Mouse (Mus musculus) splenic B cell, adult 2 months (primary cell): Measurements from ENCODE around the gene Myrf.

Experiments used
- DNase-seq: peaks from one replicate; pipeline ENCODE4 v3.0.0-alpha.2; 2011; ENCODE audit warnings: low read depth, low spot score
- H3K27me3 ChIP-seq: 2 replicates; pipeline ENCODE4 v1.6.1; 2012; ENCODE audit warnings: mild to moderate bottlenecking, low read length, moderate library complexity, mixed read lengths; ENCODE audit not compliant: control insufficient read depth, poor library complexity, insufficient read depth, severe bottlenecking
- H3K36me3 ChIP-seq: 2 replicates; pipeline ENCODE4 v1.6.1; 2012; ENCODE audit warnings: mild to moderate bottlenecking, low read length, moderate library complexity, mixed read lengths; ENCODE audit not compliant: control insufficient read depth, poor library complexity, insufficient read depth, severe bottlenecking

Gene Myrf

DNA sequence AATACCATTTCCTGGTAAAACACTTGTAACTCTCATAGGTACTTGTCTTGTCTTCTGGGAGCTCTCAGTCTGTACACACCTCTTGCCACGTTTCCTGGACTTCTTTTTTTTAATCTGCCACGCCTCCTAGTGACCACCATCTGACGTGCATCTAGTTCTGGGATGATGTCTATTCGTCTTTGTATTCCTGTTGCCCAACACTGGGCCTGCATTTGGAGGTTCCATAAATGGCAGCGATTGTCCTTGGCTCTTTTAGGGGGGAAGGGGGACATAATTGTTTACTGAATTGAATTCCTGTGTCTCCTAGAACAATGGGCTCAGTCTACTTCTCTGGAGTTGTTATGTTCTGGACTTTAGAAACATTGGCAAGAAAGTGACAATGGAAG, 35.9 kb downstream of the Myrf start:
- Histone ChIP-seq H3K27me3 (no peaks in the 10 kb centered on the region), H3K36me3 (peaks cover 3% of the 10 kb centered on the region; the same call in 1 of the 2 replicates)
- DNase-seq: peak; percentile 73

DNA sequence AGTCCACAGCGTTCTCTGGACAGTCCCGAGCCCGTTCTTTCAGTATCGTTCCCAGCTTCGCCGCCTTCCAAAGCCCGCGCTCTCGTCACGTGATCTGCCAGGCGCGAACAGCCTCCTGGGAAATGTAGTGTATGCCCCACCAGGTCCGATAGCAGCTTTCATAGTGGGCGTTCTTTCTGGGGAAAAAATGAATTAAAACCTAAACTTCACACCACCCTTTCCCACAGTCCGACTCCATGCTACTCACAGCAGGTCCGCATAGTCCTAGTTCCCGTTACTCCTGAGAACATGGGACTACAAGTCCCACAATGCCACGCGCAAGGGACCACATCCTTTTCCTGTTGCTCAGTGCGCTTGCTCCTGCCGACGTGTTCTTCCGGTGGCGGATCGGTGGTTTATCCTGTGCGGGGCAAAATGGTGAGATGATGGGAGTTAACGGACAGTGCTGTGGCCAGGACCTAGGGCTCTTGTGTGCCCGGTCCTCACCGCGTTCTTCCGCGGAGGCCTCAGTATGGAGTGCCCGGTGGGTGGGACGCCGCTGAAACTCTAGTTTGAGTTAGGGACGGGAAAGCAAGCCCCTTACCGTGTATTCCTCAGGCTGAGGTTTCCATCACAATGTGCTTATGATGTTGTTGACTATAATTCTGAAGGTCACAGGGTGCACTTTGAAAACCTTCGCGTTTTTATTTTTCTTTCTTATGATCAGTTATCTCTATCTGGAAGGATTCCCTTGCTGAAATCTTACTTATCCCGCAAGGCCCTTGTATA, 36.5 kb downstream of the Myrf start, which contains the start of the genes Tmem258 and Fen1:
Gene Tmem258, plus strand, starts transcription at position 167 of the 768 bp plus-strand sequence.
Gene Fen1, minus strand, starts transcription at position 322 of the 768 bp plus-strand sequence.
- Histone ChIP-seq H3K36me3 (peaks cover 4% of the 10 kb centered on the region), H3K27me3 (no peaks in the 10 kb centered on the region)
- peak; percentile 94 for DNase-seq

DNA sequence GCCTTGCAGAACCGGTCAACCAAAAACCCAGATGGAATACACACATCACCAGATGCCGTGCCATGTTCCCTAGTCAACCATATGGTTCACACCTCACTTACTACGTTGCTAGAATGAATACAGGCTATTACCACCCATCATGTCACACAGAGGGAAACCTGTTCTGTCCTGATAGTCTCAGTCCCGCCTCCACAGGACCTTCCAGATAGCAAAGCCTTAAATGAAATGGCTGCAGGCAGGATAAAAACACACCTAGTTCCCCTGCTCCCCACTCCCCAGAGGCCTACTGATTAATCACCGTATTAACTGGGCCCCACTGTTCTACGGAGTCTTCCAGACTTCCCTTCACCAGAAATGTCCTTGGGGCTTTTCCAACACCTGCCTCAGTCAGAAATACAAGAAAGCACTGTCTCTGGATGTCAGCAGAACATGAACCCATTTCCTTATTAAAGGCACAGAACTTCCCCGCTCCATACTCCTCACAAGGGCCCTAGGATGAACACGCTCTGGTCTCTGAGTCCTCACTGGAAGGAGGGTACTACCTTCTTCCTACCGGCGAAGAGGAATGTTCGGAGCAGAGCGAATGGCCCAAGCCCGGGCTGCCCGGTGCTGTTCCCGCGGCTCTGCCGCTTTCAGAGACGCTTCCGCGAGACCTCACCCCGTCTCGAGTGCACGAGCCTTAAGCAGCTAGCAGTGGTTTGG, 37.3 kb downstream of the Myrf start:
- Histone ChIP-seq H3K36me3 (peaks cover 4% of the 10 kb centered on the region), H3K27me3 (no peaks in the 10 kb centered on the region)
- peak; percentile 15 for DNase-seq

DNA sequence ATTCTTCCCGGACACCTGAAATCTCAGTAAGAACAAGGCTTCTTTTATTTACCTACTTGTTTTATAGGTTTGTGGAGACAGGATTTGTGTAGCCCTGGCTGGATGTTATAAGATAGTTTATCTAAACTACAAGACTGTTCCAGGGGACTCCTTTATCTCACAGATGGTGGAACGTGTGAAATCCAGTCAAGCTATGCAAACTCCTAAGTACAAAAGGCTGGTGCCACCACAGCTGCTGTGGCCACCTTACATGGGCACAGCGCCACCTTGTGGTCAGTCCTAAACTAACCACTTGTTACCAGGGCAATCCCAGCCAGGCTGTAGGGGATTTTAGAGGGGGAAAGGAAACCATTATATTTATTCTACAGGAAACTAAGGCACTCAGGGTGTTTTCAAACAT, 41.8 kb downstream of the Myrf start:
- peak; percentile 86 for DNase-seq
- Histone ChIP-seq H3K36me3 (peaks cover 4% of the 10 kb centered on the region), H3K27me3 (no peaks in the 10 kb centered on the region)

DNA sequence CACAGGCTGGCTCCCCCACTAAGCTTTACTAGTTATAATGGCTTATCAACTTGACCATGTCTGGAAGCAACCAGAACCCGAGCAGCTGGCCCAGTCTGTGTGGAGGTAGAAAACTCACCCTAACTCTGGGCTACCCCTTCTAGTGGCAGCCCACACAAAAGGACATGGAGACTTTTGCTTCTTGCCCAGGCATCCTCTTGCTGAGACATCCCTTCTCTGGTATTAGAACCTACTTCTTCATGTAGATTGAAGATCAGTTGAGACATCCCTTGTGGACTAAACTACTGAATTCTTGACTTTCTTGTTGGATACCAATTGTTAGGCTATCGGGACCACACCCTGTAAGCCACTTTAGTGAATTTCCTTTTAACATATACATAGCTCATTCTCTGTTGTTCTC, 42.3 kb downstream of the Myrf start:
- peaks cover 4% of the 10 kb centered on the region for H3K36me3 ChIP-seq
- no peaks in the 10 kb centered on the region for H3K27me3 ChIP-seq
- no peak for DNase-seq

DNA sequence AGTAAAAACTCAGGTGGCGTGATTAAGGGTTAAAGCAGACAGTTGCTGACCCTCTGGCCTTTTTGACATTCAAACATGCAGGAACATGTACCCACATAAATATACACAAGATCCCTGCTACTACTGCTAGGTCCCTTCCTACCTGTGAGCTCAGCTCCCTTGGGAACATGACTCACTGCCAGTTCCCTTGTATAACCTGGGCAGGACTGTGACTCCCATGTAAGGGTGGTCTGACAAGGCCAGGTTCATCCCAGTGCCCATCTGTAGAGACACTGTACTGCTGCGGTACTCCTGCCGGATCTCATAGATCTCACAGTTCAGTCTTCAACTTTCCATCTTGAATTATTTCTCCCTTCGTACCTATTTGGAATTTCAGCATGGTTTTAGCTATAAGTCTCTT, 43.4 kb downstream of the Myrf start:
- H3K27me3 ChIP-seq: no peaks in the 10 kb centered on the region
- DNase-seq: no peak
- peaks cover 4% of the 10 kb centered on the region for H3K36me3 ChIP-seq

DNA sequence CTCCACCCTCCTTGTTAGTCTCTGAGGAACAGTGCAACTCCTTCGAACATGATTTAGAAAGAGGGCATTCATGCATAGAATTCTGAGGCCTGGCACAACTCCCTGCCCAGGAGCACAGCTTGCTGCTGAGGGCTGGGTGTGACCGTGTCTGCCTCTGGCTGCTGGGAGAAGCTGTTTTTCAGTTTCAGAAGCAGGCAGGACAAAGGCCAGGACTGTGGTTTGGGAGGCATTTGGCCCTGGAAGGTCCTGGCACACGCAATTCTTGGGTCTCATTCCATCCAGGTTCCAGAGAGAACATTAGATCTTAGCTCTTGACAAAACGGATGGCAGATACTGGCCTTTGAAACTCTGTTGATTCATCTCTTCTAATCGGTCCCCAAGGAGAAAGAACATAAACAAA, 45.3 kb downstream of the Myrf start:
- peaks cover 4% of the 10 kb centered on the region for H3K36me3 ChIP-seq
- no peaks in the 10 kb centered on the region for H3K27me3 ChIP-seq
- no peak for DNase-seq

DNA sequence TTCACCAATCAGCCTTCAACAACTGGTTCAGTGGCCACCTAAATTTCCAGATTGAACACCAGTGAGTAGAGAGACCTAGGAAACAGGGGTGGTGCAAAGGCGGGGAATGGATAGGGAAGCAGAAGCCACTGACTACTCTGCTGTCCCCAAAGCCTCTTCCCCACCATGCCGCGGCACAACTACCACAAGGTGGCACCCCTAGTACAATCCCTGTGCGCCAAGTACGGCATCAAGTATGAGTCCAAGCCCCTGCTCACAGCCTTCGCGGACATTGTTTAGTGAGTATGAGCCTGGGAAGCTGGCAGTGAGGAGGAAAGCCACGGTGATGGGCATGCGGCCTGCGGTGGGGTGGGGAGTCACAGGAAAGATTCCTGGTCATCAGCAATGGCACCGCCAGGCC, 46.2 kb downstream of the Myrf start:
- H3K27me3 ChIP-seq: no peaks in the 10 kb centered on the region
- DNase-seq: no peak
- H3K36me3 ChIP-seq: no peaks in the 10 kb centered on the region; the same call in 1 of the 2 replicates

DNA sequence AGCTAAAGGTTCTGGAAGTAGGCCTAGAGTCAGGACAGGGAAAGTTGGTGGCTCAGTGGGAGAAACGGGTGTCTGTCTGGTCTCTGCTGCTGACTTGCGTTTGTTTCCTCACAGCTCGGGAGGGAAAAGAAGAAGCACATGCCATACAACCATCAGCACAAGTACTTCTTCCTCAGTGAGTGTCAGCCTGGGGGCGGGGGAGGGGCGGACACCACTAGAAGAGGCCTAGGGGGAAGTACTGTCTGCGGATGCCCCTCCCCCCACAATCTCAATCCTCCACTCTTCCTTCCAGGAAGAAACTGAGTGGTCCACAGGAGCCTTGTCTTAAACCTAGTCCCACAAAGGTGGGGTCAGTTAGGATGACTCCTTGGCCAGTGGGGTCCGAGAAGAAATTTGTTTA, 49.2 kb downstream of the Myrf start:
- no peaks in the 10 kb centered on the region for H3K27me3 ChIP-seq
- no peaks in the 10 kb centered on the region for H3K36me3 ChIP-seq
- peak; percentile 39 for DNase-seq

DNA sequence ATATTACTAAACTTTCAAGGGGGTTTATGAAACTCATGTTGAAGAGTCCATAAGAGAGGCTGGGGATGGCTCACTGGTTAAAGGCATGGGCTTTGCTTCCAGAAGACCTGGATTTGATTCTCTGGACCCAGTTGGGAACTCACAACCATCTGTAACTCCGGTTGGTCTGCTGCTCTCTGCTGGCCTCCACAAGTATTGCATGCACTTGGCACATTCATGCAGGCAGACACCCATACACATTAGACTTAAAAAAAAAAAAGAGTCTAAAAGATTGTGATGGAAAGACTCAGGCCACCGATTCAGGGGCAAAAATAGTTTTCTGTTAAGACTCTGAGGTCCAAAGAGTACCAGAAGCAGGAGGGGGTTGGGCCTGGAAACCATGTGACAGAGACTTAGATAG, 49.8 kb downstream of the Myrf start:
- Histone ChIP-seq H3K36me3 (no peaks in the 10 kb centered on the region), H3K27me3 (no peaks in the 10 kb centered on the region)
- DNase-seq: peak; percentile 72

DNA sequence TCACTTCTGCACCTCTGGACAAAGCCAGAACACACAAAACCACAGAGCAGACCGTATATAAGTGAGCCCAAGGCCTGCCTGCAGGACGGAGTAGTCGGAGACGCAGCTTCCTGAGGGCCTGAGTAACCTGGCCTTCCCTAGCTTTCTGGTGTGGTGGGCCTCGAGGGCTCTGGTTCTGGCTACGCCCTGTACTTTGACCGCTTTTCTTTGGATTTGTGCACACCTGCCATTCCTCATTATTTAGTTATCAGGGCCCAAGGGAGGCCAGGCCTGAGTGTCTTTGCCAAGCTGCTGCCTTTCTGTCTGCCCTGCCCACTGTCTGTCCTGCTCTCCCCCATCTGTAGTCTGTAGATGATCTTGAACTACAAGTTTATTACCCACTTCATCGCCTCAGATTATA, 50.6 kb downstream of the Myrf start:
- no peaks in the 10 kb centered on the region for H3K27me3 ChIP-seq
- H3K36me3 ChIP-seq: no peaks in the 10 kb centered on the region
- DNase-seq: no peak

DNA sequence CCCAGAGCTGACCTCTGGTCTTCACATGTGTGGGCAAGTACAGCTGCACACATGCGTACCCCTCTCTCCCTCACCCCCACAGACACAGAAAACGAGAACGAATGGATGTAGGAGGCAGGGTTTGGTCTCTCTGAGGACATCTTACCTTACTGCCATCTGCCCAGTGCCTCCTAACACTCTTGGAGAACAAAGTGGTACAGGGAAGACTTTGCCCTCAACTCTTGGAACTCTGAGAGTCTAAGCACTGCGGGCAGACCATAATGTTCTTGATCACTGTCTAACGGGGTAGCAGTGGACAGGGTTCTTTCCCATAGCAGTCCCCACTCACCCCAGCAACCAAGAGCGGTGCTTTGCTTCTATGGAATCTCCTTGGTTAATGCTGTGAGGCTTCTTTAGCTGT, 51.5 kb downstream of the Myrf start:
- DNase-seq: no peak
- Histone ChIP-seq H3K36me3 (no peaks in the 10 kb centered on the region), H3K27me3 (no peaks in the 10 kb centered on the region)

DNA sequence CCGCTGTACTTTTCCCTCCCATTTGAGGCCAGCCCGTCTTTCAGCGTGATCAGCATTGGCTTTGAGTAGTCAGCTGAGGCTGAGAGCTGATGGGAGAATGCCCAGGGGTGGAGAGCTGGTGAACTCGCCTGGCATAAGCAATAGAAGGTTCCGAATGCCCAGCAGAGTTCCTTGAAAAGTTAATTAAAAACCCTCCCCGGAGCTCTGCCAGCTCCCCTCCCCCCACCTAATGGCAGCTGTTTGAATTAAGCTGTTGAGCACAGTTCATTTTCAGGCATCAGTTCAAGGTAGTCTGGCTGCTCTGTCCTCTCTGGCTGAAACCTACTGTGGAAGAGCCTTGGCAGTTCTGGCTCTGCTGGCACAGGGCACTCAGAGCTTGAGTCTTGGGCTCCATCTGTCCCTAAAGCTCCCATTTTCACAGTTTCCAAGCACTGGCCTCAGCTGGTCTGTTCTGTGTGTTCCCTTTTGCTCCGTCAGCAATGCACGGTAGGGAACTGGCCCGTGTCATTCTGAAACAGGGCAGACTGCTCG, 52.2 kb downstream of the Myrf start:
- Histone ChIP-seq H3K36me3 (no peaks in the 10 kb centered on the region), H3K27me3 (no peaks in the 10 kb centered on the region)
- DNase-seq: no peak

DNA sequence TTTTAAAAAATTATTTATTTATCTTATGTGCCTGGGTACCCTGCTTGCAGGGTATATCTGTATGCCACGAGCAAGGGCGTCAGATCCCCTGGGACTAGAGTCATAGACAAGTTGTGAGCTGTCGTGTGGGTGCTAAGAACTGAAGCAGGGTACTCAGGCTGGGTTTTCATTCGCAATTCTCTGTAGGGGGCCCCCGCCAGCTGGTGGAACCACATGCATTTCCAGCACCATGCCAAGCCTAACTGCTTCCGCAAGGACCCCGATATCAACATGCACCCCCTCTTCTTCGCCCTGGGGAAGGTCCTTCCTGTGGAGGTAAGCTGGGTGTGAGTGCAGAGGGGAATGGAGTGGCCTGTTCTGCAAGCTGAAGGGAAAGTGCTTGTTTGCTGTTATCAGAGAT, 54.0 kb downstream of the Myrf start:
- Histone ChIP-seq H3K36me3 (no peaks in the 10 kb centered on the region), H3K27me3 (no peaks in the 10 kb centered on the region)
- no peak for DNase-seq

DNA sequence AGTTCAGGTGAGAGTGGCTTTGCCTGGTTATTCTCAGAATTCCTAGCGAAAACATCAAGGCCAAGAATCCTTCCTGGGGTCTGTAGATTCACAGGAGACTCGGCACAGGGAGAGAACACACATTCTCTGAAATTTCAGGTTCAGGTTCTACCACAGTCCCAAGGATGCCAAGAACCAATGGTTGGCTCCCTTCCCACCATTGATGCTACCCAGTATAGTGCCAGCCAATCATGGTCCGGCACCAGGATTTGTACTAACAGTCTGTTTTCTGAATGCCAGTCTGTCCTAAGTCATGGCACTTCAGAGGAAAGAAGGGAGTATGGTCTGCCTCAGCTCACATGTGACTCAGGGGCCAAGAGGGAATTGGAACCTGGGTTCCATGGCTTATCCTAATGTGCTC, 54.7 kb downstream of the Myrf start:
- no peak for DNase-seq
- H3K36me3 ChIP-seq: no peaks in the 10 kb centered on the region
- H3K27me3 ChIP-seq: no peaks in the 10 kb centered on the region
